Mouse (Mus musculus): ENCODE measurements around the gene Meig1.

DNA sequence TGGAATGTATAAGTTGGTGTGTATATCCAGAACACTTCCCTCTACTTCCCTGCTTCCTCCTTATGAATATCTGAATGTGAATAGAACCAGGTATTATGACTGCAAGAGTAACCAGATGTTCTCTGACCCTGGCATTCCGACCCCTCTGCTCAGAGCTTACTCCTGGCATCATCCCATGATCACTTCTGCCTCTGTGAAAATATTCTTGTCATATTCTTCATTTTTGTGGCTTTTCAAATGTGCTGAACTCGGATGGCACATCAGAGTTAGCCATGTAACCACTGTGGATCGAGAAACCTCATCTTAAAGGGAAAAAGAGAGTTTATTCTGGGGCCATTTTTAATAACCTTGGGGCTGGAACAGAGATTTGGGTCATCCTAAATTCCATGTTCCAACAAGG, at the start of gene Meig1:
- TF ChIP-seq POLR2A (IDR thresholded peaks at IDR 0.05; ENCODE audit: low read depth, low read length) (no peak), CTCF (IDR thresholded peaks at IDR 0.05; ENCODE audit: extremely low read depth, insufficient read length, insufficient replicate concordance, low read depth, low read length) (no peak)

Measured in small intestine, adult 2 months (tissue).